ENCODE assay signal across 30 mouse cellular contexts in genomic region chr2:60223489-60223888, GRCm38 (mm10). TPM values are rescaled to one million over a fixed set of nuclear protein-coding genes. Genes with fewer than 3 reads are reported as not detected.
DNase-seq lines count a peak whose midpoint lies in the region; ATAC-seq lines count a peak whose summit lies in the region.
"Had no signal": no experiment of that assay in that cellular context is flagged by ENCODE, and none has a peak within 500 bp of the region (broad histone marks: within the 10 kb centered on the region; RNA-seq: fewer than 3 reads in every experiment).

No protein-coding gene starts in this region.

- H3K4me2 ChIP-seq in heart, embryonic 12.5 days: no peak overlapping the region
- H3K4me2 ChIP-seq: embryonic facial prominence, embryonic 13.5 days; hindbrain, embryonic 13.5 days had no signal

- no peak overlapping the region for H3K4me3 ChIP-seq in heart, embryonic 12.5 days
- H3K4me3 ChIP-seq: embryonic facial prominence, embryonic 10.5 days; embryonic facial prominence, embryonic 13.5 days; forebrain, embryonic 10.5 days; gastrocnemius, adult 2 months; hindbrain, embryonic 10.5 days; hindbrain, embryonic 13.5 days had no signal

- WGBS in heart, embryonic 12.5 days: 75% methylated on average over 1 of the region's 1 CpGs

- no peak overlapping the region for H3K9ac ChIP-seq in heart, embryonic 12.5 days
- H3K9ac ChIP-seq: embryonic facial prominence, embryonic 13.5 days; forebrain, postnatal 0 days; hindbrain, embryonic 13.5 days had no signal

- H3K4me1 ChIP-seq in heart, embryonic 12.5 days (replicated peaks): peaks cover 25% of the 10 kb centered on the region
- H3K4me1 ChIP-seq: embryonic facial prominence, embryonic 10.5 days; forebrain, embryonic 10.5 days; hindbrain, embryonic 10.5 days had no signal

- no peak overlapping the region for H3K27ac ChIP-seq in heart, embryonic 12.5 days (ENCODE audit: poor library complexity, severe bottlenecking)
- H3K27ac ChIP-seq: embryonic facial prominence, embryonic 10.5 days; embryonic facial prominence, embryonic 13.5 days; forebrain, embryonic 10.5 days; gastrocnemius, adult 2 months; hindbrain, embryonic 10.5 days; hindbrain, embryonic 13.5 days had no signal

- H3K27me3 ChIP-seq in heart, embryonic 12.5 days (replicated peaks): no peaks in the 10 kb centered on the region
- H3K27me3 ChIP-seq: CH12.LX; embryonic facial prominence, embryonic 13.5 days; hindbrain, embryonic 13.5 days; Patski had no signal

- H3K36me3 ChIP-seq in heart, embryonic 12.5 days: 0 out of 2 replicates have a peak, but pooled peaks cover 5% of the 10 kb centered on the region
- H3K36me3 ChIP-seq: hindbrain, embryonic 13.5 days had no signal

- peak; percentile 30 for DNase-seq in heart, adult 11 months
- no peak for DNase-seq in urinary bladder, postnatal 10 days (ENCODE audit: low spot score)
- DNase-seq: adrenal gland, postnatal 10 days; adrenal gland, postnatal 36 days; cerebellum, adult 11 months; cerebellum, adult 2 months; cerebellum, postnatal 10 days; cerebellum, postnatal 36 days; embryo, embryonic 11 days; forebrain, postnatal 0 days; gastrocnemius, adult 2 months; gastrocnemius, postnatal 14 days; heart, adult 18-20 months; heart, postnatal 36 days; kidney, adult 18-20 months had no signal

- no peaks in the 10 kb centered on the region for H3K9me3 ChIP-seq in heart, embryonic 12.5 days (replicated peaks)
- H3K9me3 ChIP-seq: embryonic facial prominence, embryonic 10.5 days; embryonic facial prominence, embryonic 13.5 days; G1E; hindbrain, embryonic 13.5 days had no signal

- ATAC-seq in heart, embryonic 12.5 days (ENCODE audit: insufficient number of reproducible peaks, low FRiP score): no peak
- peak; percentile 19 for ATAC-seq in CD4-positive, CD25-positive, alpha-beta regulatory T cell, adult 4 months
- ATAC-seq in inflammation-experienced regulatory T-cells, adult 6 months: peak; percentile 16
- ATAC-seq in erythroblast, adult 5-6 weeks (replicated peaks; ENCODE audit: low FRiP score, poor library complexity, severe bottlenecking): no peak
- ATAC-seq: forebrain, embryonic 14.5 days; forebrain, postnatal 0 days; hindbrain, embryonic 16.5 days; intestine, embryonic 16.5 days; Patski had no signal

RNA-seq across cellular contexts. Expression of gene March7, which starts 13.8 kb away (rescaled TPM):
- 71.1 and 76.6 TPM in 2 replicates for polyA plus RNA-seq in heart, embryonic 12.5 days (2016; fragmentation: Nextera tagmentation; extraction: Ambion mirVana)
- 100 to 1,000 TPM; 101 to 104 TPM for polyA plus RNA-seq in CD4-positive, CD25-positive, alpha-beta regulatory T cell, adult 4 months (2017; shearing (Covaris generic))
- polyA plus RNA-seq in inflammation-experienced regulatory T-cells, adult 6 months (2017; shearing (Covaris generic)): 100 to 1,000 TPM in 2 of 3 experiments, 10 to 100 TPM in 1; 78.5 to 110 (median 102) TPM
- 45.1 and 60.7 TPM in 2 replicates for total RNA-seq in erythroblast, adult 5-6 weeks (2015; ENCODE audit: low replicate concordance)
- 44.2 and 91.0 TPM in 2 replicates for total RNA-seq in erythroblast, adult 5-6 weeks (2017; ENCODE audit: low replicate concordance)

RNA-seq across cellular contexts. Expression of gene Baz2b, which starts 13.8 kb away (rescaled TPM):
- 54.8 and 55.9 TPM in 2 replicates for polyA plus RNA-seq in heart, embryonic 12.5 days (2016; fragmentation: Nextera tagmentation; extraction: Ambion mirVana)
- 10 to 100 TPM; 30.7 to 38.0 TPM for polyA plus RNA-seq in CD4-positive, CD25-positive, alpha-beta regulatory T cell, adult 4 months (2017; shearing (Covaris generic))
- 10 to 100 TPM; 18.1 to 36.0 (median 30.1) TPM for polyA plus RNA-seq in inflammation-experienced regulatory T-cells, adult 6 months (2017; shearing (Covaris generic))
- 59.8 and 90.3 TPM in 2 replicates for total RNA-seq in erythroblast, adult 5-6 weeks (2015; ENCODE audit: low replicate concordance)
- total RNA-seq in erythroblast, adult 5-6 weeks (2017; ENCODE audit: low replicate concordance): 116 and 119 TPM in 2 replicates

Comparison
In these comparisons a context has a peak if more than half of its experiments do, and no peak if none do; other contexts are left out.
1. ATAC-seq: peak in CD4-positive, CD25-positive, alpha-beta regulatory T cell, adult 4 months (single experiment) and inflammation-experienced regulatory T-cells, adult 6 months (single experiment); none in heart, embryonic 12.5 days (single experiment) and erythroblast, adult 5-6 weeks (single experiment).